Mouse (Mus musculus): Measurements from ENCODE around the gene 4931414P19Rik.

DNA sequence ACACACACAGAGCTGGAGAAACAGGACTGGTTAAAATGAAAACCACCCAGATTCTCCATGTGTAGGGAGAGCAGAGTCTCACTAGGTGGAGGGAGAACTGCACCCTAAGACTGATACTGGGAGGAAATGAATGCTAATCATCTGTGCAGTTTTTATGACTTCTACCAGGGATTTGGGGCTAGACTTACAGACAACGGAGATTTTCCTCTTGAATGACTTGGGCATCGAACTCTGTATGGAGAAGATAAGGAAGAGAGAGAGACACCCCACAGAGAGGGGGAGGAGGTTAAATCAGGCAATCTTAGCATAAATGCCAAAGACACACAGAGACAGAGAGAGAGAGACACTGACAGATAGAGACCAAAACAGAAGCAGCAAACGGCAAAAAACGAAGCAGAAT is 42.1 kb upstream of the 4931414P19Rik start:
- TF ChIP-seq CTCF (IDR thresholded peaks at IDR 0.05; ENCODE audit: low read depth) (no peak), EP300 (IDR thresholded peaks at IDR 0.05; ENCODE audit: low read depth) (no peak)
